Mouse (Mus musculus): ENCODE results near the gene Acad8. TPM values are rescaled to one million over a fixed set of nuclear protein-coding genes. Genes with fewer than 3 reads are reported as not detected.

Acad8 gene
- polyA plus RNA-seq, 1 experiment from 2014 or later = 38.2 TPM

GRCm38 (mm10) chr9:27023681-27024080 lies 24.3 kb upstream of the Acad8 start:
- no peak overlapping the region for H3K27ac ChIP-seq (replicated peaks in 1 of 2; ENCODE audit: control insufficient read depth in 1 of 2, insufficient read depth in 1 of 2, low read depth in 2 of 2, low read length in 2 of 2)
- 76% methylated on average over 4 of the region's 4 CpGs for WGBS
- no peak for ATAC-seq (ENCODE audit: insufficient number of reproducible peaks, insufficient read depth, low FRiP score, low read depth)
- no peak overlapping the region for H3K4me2 ChIP-seq (ENCODE audit: low read length)
- H3K27me3 ChIP-seq (ENCODE audit: control insufficient read depth, insufficient read depth, low read length) = no peaks in the 10 kb centered on the region
- H3K4me1 ChIP-seq (ENCODE audit: control insufficient read depth in 2 of 2, insufficient read depth in 2 of 2, low read length in 2 of 2) = peaks cover 2 to 23% of the 10 kb centered on the region in 2 experiments; a peak in 3 of 4 replicates
- no peaks in the 10 kb centered on the region for H3K9me3 ChIP-seq (ENCODE audit: control insufficient read depth, low read length)
- no peak overlapping the region for H3K4me3 ChIP-seq (ENCODE audit: control insufficient read depth in 1 of 2, insufficient read depth in 1 of 2, low read depth in 1 of 2, low read length in 2 of 2)
- H3K9ac ChIP-seq (ENCODE audit: low read length) = no peak overlapping the region
- peaks cover 28% of the 10 kb centered on the region for H3K36me3 ChIP-seq (ENCODE audit: control insufficient read depth, insufficient read depth, low read length)

DNA sequence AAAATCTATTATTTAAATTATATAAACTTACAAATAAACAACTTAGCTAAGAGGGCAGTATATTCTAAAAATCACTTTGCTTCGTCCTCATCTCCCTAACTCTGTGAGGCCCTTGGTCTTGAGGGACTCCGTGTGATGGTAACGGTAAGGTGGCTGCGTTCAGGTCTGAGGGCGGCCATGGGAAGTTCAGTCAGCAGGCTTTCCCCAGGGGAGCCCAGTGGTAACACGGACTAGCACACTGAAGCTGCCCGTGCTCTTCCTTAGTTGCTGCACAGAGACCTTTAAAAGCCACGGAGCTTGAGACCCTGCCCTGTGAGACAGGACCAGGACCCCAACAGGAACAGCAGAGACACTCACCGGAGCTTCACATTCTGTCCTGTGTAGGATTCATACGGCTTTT lies 19.6 kb upstream of the Acad8 start:
- ATAC-seq (ENCODE audit: insufficient number of reproducible peaks, insufficient read depth, low FRiP score, low read depth) = no peak
- 93% methylated on average over 10 of the region's 10 CpGs for WGBS
- Histone ChIP-seq H3K4me1 (ENCODE audit: control insufficient read depth in 2 of 2, insufficient read depth in 2 of 2, low read length in 2 of 2) (no peaks in the 10 kb centered on the region), H3K4me2 (ENCODE audit: low read length) (no peak overlapping the region), H3K9ac (ENCODE audit: low read length) (no peak overlapping the region), H3K4me3 (ENCODE audit: control insufficient read depth in 1 of 2, insufficient read depth in 1 of 2, low read depth in 1 of 2, low read length in 2 of 2) (no peak overlapping the region), H3K9me3 (ENCODE audit: control insufficient read depth, low read length) (no peaks in the 10 kb centered on the region), H3K27ac (replicated peaks in 1 of 2; ENCODE audit: control insufficient read depth in 1 of 2, insufficient read depth in 1 of 2, low read depth in 2 of 2, low read length in 2 of 2) (no peak overlapping the region), H3K36me3 (ENCODE audit: control insufficient read depth, insufficient read depth, low read length) (peaks cover 62% of the 10 kb centered on the region), H3K27me3 (ENCODE audit: control insufficient read depth, insufficient read depth, low read length) (no peaks in the 10 kb centered on the region)

GRCm38 (mm10) chr9:27011572-27011971 lies 12.2 kb upstream of the Acad8 start:
- H3K27ac ChIP-seq (replicated peaks in 1 of 2; ENCODE audit: control insufficient read depth in 1 of 2, insufficient read depth in 1 of 2, low read depth in 2 of 2, low read length in 2 of 2) = no peak overlapping the region
- H3K4me3 ChIP-seq (ENCODE audit: control insufficient read depth in 1 of 2, insufficient read depth in 1 of 2, low read depth in 1 of 2, low read length in 2 of 2) = no peak overlapping the region
- no peaks in the 10 kb centered on the region for H3K9me3 ChIP-seq (ENCODE audit: control insufficient read depth, low read length)
- H3K27me3 ChIP-seq (ENCODE audit: control insufficient read depth, insufficient read depth, low read length) = no peaks in the 10 kb centered on the region
- ATAC-seq (ENCODE audit: insufficient number of reproducible peaks, insufficient read depth, low FRiP score, low read depth) = no peak
- H3K4me1 ChIP-seq (ENCODE audit: control insufficient read depth in 2 of 2, insufficient read depth in 2 of 2, low read length in 2 of 2) = no peaks in the 10 kb centered on the region
- H3K9ac ChIP-seq (ENCODE audit: low read length) = no peak overlapping the region
- whole genome bisulfite sequencing = 85% methylated on average over 4 of the region's 4 CpGs
- peaks cover 99% of the 10 kb centered on the region for H3K36me3 ChIP-seq (ENCODE audit: control insufficient read depth, insufficient read depth, low read length)
- H3K4me2 ChIP-seq (ENCODE audit: low read length) = no peak overlapping the region

DNA sequence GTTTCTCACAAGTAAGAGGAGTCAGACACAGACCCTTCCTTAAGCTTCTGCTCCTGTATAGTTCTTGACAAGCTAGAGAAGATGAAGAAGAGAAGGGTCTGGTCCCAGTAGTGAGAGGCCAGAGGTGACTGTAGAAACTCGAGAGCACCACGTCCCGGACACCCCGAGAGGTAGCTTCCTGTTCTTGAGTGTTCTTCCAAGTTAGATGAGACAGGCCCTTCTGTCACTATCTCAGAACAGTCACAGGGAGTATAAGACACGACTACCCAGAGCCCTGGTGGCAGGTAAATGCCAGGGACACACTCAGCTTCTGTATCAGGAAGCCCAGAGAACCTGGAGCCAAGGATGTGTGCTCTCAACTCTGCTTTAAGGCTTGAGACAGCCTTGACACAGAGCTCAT lies 9.9 kb upstream of the Acad8 start:
- no peaks in the 10 kb centered on the region for H3K27me3 ChIP-seq (ENCODE audit: control insufficient read depth, insufficient read depth, low read length)
- H3K9me3 ChIP-seq (ENCODE audit: control insufficient read depth, low read length) = no peaks in the 10 kb centered on the region
- no peak for ATAC-seq (ENCODE audit: insufficient number of reproducible peaks, insufficient read depth, low FRiP score, low read depth)
- no peaks in the 10 kb centered on the region for H3K4me1 ChIP-seq (ENCODE audit: control insufficient read depth in 2 of 2, insufficient read depth in 2 of 2, low read length in 2 of 2)
- peaks cover 99% of the 10 kb centered on the region for H3K36me3 ChIP-seq (ENCODE audit: control insufficient read depth, insufficient read depth, low read length)
- H3K4me3 ChIP-seq (ENCODE audit: control insufficient read depth in 1 of 2, insufficient read depth in 1 of 2, low read depth in 1 of 2, low read length in 2 of 2) = no peak overlapping the region
- H3K4me2 ChIP-seq (ENCODE audit: low read length) = no peak overlapping the region
- WGBS = 73% methylated on average over 5 of the region's 5 CpGs
- no peak overlapping the region for H3K9ac ChIP-seq (ENCODE audit: low read length)
- H3K27ac ChIP-seq (replicated peaks in 1 of 2; ENCODE audit: control insufficient read depth in 1 of 2, insufficient read depth in 1 of 2, low read depth in 2 of 2, low read length in 2 of 2) = no peak overlapping the region

GRCm38 (mm10) chr9:27006866-27007265 lies 7.5 kb upstream of the Acad8 start:
- no peaks in the 10 kb centered on the region for H3K4me1 ChIP-seq (ENCODE audit: control insufficient read depth in 2 of 2, insufficient read depth in 2 of 2, low read length in 2 of 2)
- no peak overlapping the region for H3K9ac ChIP-seq (ENCODE audit: low read length)
- H3K36me3 ChIP-seq (ENCODE audit: control insufficient read depth, insufficient read depth, low read length) = peaks cover 87% of the 10 kb centered on the region
- no peak overlapping the region for H3K4me3 ChIP-seq (ENCODE audit: control insufficient read depth in 1 of 2, insufficient read depth in 1 of 2, low read depth in 1 of 2, low read length in 2 of 2)
- no peaks in the 10 kb centered on the region for H3K27me3 ChIP-seq (ENCODE audit: control insufficient read depth, insufficient read depth, low read length)
- no peak overlapping the region for H3K27ac ChIP-seq (replicated peaks in 1 of 2; ENCODE audit: control insufficient read depth in 1 of 2, insufficient read depth in 1 of 2, low read depth in 2 of 2, low read length in 2 of 2)
- H3K9me3 ChIP-seq (ENCODE audit: control insufficient read depth, low read length) = no peaks in the 10 kb centered on the region
- H3K4me2 ChIP-seq (ENCODE audit: low read length) = no peak overlapping the region
- 85% methylated on average over 5 of the region's 5 CpGs for WGBS
- no peak for ATAC-seq (ENCODE audit: insufficient number of reproducible peaks, insufficient read depth, low FRiP score, low read depth)

- H3K9ac ChIP-seq (ENCODE audit: low read length) = no peak overlapping the region
- no peak for ATAC-seq (ENCODE audit: insufficient number of reproducible peaks, insufficient read depth, low FRiP score, low read depth)
- no peak overlapping the region for H3K27ac ChIP-seq (replicated peaks in 1 of 2; ENCODE audit: control insufficient read depth in 1 of 2, insufficient read depth in 1 of 2, low read depth in 2 of 2, low read length in 2 of 2)
- H3K9me3 ChIP-seq (ENCODE audit: control insufficient read depth, low read length) = no peaks in the 10 kb centered on the region
- H3K4me2 ChIP-seq (ENCODE audit: low read length) = no peak overlapping the region
- peaks cover 78% of the 10 kb centered on the region for H3K36me3 ChIP-seq (ENCODE audit: control insufficient read depth, insufficient read depth, low read length)
- no peak overlapping the region for H3K4me3 ChIP-seq (ENCODE audit: control insufficient read depth in 1 of 2, insufficient read depth in 1 of 2, low read depth in 1 of 2, low read length in 2 of 2)
- H3K4me1 ChIP-seq (ENCODE audit: control insufficient read depth in 2 of 2, insufficient read depth in 2 of 2, low read length in 2 of 2) = peaks cover 0 to 4% of the 10 kb centered on the region in 2 experiments; a peak in 2 of 4 replicates
- 80% methylated on average over 1 of the region's 1 CpGs for WGBS
- no peaks in the 10 kb centered on the region for H3K27me3 ChIP-seq (ENCODE audit: control insufficient read depth, insufficient read depth, low read length)
Measured at GRCm38 (mm10) chr9:27005933-27006332, 6.6 kb upstream of the Acad8 start.

DNA sequence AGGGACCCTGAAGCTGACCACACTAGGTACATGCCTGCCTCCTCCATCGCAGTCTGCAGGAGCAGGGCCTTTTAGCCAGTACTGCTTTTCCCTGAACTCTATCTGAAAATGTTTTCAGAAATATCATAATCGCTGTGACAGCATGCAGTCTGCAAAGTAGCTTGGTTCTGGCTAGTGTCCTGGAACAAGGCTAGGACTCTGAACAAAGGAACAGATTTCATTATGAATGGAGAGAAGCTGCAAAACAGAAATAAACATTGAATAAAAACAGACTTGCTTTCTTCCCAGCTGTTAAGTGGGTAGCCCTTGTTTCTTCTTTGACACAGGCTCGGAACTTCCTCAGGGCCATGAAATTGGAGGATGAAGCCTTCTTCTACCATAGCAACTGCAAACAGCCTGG lies 5.9 kb upstream of the Acad8 start:
- Histone ChIP-seq H3K4me2 (ENCODE audit: low read length) (no peak overlapping the region), H3K9me3 (ENCODE audit: control insufficient read depth, low read length) (no peaks in the 10 kb centered on the region), H3K4me1 (ENCODE audit: control insufficient read depth in 2 of 2, insufficient read depth in 2 of 2, low read length in 2 of 2) (peaks cover 2 to 11% of the 10 kb centered on the region in 2 experiments; a peak in 3 of 4 replicates), H3K4me3 (ENCODE audit: control insufficient read depth in 1 of 2, insufficient read depth in 1 of 2, low read depth in 1 of 2, low read length in 2 of 2) (no peak overlapping the region), H3K27ac (replicated peaks in 1 of 2; ENCODE audit: control insufficient read depth in 1 of 2, insufficient read depth in 1 of 2, low read depth in 2 of 2, low read length in 2 of 2) (no peak overlapping the region), H3K36me3 (ENCODE audit: control insufficient read depth, insufficient read depth, low read length) (peaks cover 72% of the 10 kb centered on the region), H3K27me3 (ENCODE audit: control insufficient read depth, insufficient read depth, low read length) (no peaks in the 10 kb centered on the region), H3K9ac (ENCODE audit: low read length) (no peak overlapping the region)
- ATAC-seq (ENCODE audit: insufficient number of reproducible peaks, insufficient read depth, low FRiP score, low read depth) = no peak
- WGBS = 95% methylated on average over 3 of the region's 3 CpGs

DNA sequence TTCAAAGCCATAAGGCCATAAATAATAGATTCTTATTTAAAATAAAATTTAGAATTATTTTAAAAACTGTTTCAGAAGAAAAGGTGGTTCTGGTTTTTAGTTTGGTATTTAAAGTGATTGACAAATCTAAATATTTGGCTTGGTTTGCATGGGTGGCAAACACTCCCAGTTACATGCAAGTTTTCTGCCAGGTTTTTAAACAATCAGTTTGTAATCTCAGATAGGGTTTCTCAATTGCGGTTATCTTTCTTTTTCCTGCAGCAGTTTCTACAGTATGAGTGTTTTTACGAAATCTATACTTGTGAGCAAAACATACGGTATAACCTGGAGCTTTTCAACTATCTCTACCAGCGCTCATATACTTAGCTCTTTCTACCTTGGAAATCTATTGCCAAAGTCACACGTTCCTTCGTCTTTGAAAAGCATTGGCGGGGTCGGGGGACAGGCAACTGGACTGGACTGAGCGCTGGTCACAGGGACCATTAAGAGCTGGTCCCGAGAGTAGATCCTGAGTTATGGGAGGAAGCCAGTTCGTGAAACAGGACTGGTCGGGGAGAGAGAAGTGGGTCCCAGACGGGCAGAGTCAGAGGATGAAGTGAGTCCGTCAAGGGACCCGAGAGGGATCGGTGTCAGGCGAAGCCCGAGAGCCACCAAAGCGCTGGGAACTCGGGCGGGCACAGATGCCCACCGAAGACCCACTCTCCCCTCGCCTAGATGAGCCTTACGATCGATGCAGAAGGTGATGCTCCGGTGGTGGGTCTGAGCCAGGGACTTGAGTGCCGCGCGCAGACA lies 501 bp downstream of the Acad8 start:
- peaks cover 8% of the 10 kb centered on the region for H3K36me3 ChIP-seq (ENCODE audit: control insufficient read depth, insufficient read depth, low read length)
- peak overlapping the region; percentile 76 to 77 for H3K4me3 ChIP-seq (ENCODE audit: control insufficient read depth in 1 of 2, insufficient read depth in 1 of 2, low read depth in 1 of 2, low read length in 2 of 2)
- peaks cover 2 to 14% of the 10 kb centered on the region in 2 experiments; a peak in 3 of 4 replicates for H3K4me1 ChIP-seq (ENCODE audit: control insufficient read depth in 2 of 2, insufficient read depth in 2 of 2, low read length in 2 of 2)
- WGBS = 3% methylated on average over 29 of the region's 29 CpGs
- peak overlapping the region; percentile 91 for H3K9ac ChIP-seq (ENCODE audit: low read length)
- peak overlapping the region; percentile 96 for H3K4me2 ChIP-seq (ENCODE audit: low read length)
- H3K9me3 ChIP-seq (ENCODE audit: control insufficient read depth, low read length) = no peaks in the 10 kb centered on the region
- no peaks in the 10 kb centered on the region for H3K27me3 ChIP-seq (ENCODE audit: control insufficient read depth, insufficient read depth, low read length)
- no peak for ATAC-seq (ENCODE audit: insufficient number of reproducible peaks, insufficient read depth, low FRiP score, low read depth)
- H3K27ac ChIP-seq (replicated peaks in 1 of 2; ENCODE audit: control insufficient read depth in 1 of 2, insufficient read depth in 1 of 2, low read depth in 2 of 2, low read length in 2 of 2) = peak overlapping the region; percentile 38 to 70
